Mouse (Mus musculus) Patski (cell line): ENCODE data around the gene Arfgap2. TPM values are rescaled to one million over a fixed set of nuclear protein-coding genes. Genes with fewer than 3 reads are reported as not detected.
A peak's percentile ranks its signal among the peaks of the same experiment; 100 is the strongest.

Experiments used
- ATAC-seq: fragments of 100-300 bp; one replicate; pipeline ENCODE4 v1.8.0; 2021
- CTCF ChIA-PET: fragments of 350-600 bp; sonication (Branson Sonifier 250); formaldehyde crosslinking; loops from one replicate; lab custom pipeline; 2022; ENCODE audit warnings: inconsistent platforms; lab: Charles Lee
- POLR2A ChIA-PET: fragments of 350-600 bp; sonication (Branson Sonifier 250); formaldehyde crosslinking; loops from one replicate; lab custom pipeline; 2022; ENCODE audit warnings: antibody characterized with exemption, inconsistent platforms; lab: Charles Lee
- DNase-seq: peaks from one replicate; pipeline ENCODE4 v3.0.0-alpha.2; 2011; ENCODE audit warnings: low read depth, low spot score
- H3K27me3 ChIP-seq: fragments of 371-371 bp; one replicate; pipeline ENCODE4 v1.5.1; 2021
- CTCF ChIP-seq: fragments of 100-300 bp; IDR thresholded peaks from one replicate; pipeline ENCODE4 v1.5.1; 2021
- in situ Hi-C: fragments of 300-500 bp; cut with MboI; formaldehyde crosslinking; loops from 3 replicates; pipeline ENCODE4 v1.11.1; 2018; ENCODE audit warnings: low pct_unique_long_range_greater_than_20kb, mixed read lengths
- polyA plus RNA-seq: library from polyadenylated mRNA; unstranded; gene quantifications from one replicate; pipeline ENCODE4 v1.2.3, GENCODE M21; 2021

Arfgap2 gene
- polyA plus RNA-seq, 1 experiment from 2014 or later: 71.1 TPM

- H3K27me3 ChIP-seq: no peaks in the 10 kb centered on the region
- in situ Hi-C loops: loop anchor here (5.0 kb wide), 1 partner anchor 198 kb away; no protein-coding TSS in a partner anchor
- ATAC-seq (no peak), DNase-seq (no peak)
- ChIA-PET CTCF (interaction anchor here (1.1 to 1.9 kb wide), 9 partner anchors 10 to 220 kb away, joined by 3 to 6 read pairs (median 5); no protein-coding TSS in a partner anchor), POLR2A (no interaction called here)
- TF ChIP-seq CTCF: no peak
Measured at GRCm38 (mm10) chr2:91284375-91285199, 19.8 kb downstream of the Arfgap2 start.

GRCm38 (mm10) chr2:91285885-91286505, 21.2 kb downstream of the Arfgap2 start:
- in situ Hi-C loops: no loop called here
- no peak for DNase-seq
- no peaks in the 10 kb centered on the region for H3K27me3 ChIP-seq
- ChIA-PET POLR2A (interaction anchor here (1.1 kb wide), 1 partner anchor 195 kb away, joined by 3 read pairs; no protein-coding TSS in a partner anchor), CTCF (interaction anchor here (0.9 to 1.9 kb wide), 18 partner anchors 9 to 218 kb away, joined by 3 to 6 read pairs (median 5); no protein-coding TSS in a partner anchor)
- ATAC-seq: peak; percentile 44
- TF ChIP-seq CTCF: peak; percentile 95

GRCm38 (mm10) chr2:91287563-91287962, 22.8 kb downstream of the Arfgap2 start:
- ATAC-seq (no peak), DNase-seq (no peak)
- H3K27me3 ChIP-seq: no peaks in the 10 kb centered on the region
- ChIA-PET POLR2A (no interaction called here), CTCF (interaction anchor here (1.5 kb wide), 1 partner anchor 193 kb away, joined by 4 read pairs; no protein-coding TSS in a partner anchor)
- in situ Hi-C loops: no loop called here
- no peak for TF ChIP-seq CTCF

- ChIA-PET POLR2A (interaction anchor here (0.7 kb wide), 1 partner anchor 156 kb away, joined by 3 read pairs; no protein-coding TSS in a partner anchor), CTCF (no interaction called here)
- DNase-seq: no peak
- H3K27me3 ChIP-seq: no peaks in the 10 kb centered on the region
- no peak for TF ChIP-seq CTCF
- no peak for ATAC-seq
- in situ Hi-C loops: no loop called here
Measured at GRCm38 (mm10) chr2:91291197-91292007, 26.6 kb downstream of the Arfgap2 start.

GRCm38 (mm10) chr2:91294226-91294625, 29.5 kb downstream of the Arfgap2 start:
- TF ChIP-seq CTCF: no peak
- in situ Hi-C loops: no loop called here
- H3K27me3 ChIP-seq: no peaks in the 10 kb centered on the region
- POLR2A ChIA-PET: no interaction called here
- DNase-seq: no peak
- CTCF ChIA-PET: interaction anchor here (1.1 to 1.6 kb wide), 3 partner anchors 9 to 35 kb away, joined by 4 to 6 read pairs (median 5); no protein-coding TSS in a partner anchor
- no peak for ATAC-seq

- no peak for ATAC-seq
- in situ Hi-C loops: no loop called here
- ChIA-PET POLR2A (no interaction called here), CTCF (interaction anchor here (0.9 kb wide), 1 partner anchor 185 kb away, joined by 7 read pairs; no protein-coding TSS in a partner anchor)
- no peaks in the 10 kb centered on the region for H3K27me3 ChIP-seq
- TF ChIP-seq CTCF: no peak
- DNase-seq: no peak
Measured at GRCm38 (mm10) chr2:91295895-91296294, 31.1 kb downstream of the Arfgap2 start.

GRCm38 (mm10) chr2:91299156-91299555, 34.4 kb downstream of the Arfgap2 start:
- ChIA-PET CTCF (interaction anchor here (0.8 to 2.1 kb wide), 8 partner anchors 10 to 184 kb away, joined by 3 to 7 read pairs (median 4); no protein-coding TSS in a partner anchor), POLR2A (interaction anchor here (0.6 kb wide), 1 partner anchor 709 kb away, joined by 3 read pairs; no protein-coding TSS in a partner anchor)
- TF ChIP-seq CTCF: no peak
- no peaks in the 10 kb centered on the region for H3K27me3 ChIP-seq
- ATAC-seq (peak; percentile 100), DNase-seq (peak; percentile 70)
- in situ Hi-C loops: no loop called here

GRCm38 (mm10) chr2:91300784-91301183, 36.0 kb downstream of the Arfgap2 start:
- in situ Hi-C loops: no loop called here
- TF ChIP-seq CTCF: no peak
- DNase-seq (no peak), ATAC-seq (no peak)
- ChIA-PET CTCF (interaction anchor here (1.4 kb wide), 1 partner anchor 15 kb away, joined by 3 read pairs; no protein-coding TSS in a partner anchor), POLR2A (no interaction called here)
- H3K27me3 ChIP-seq: no peaks in the 10 kb centered on the region

- DNase-seq (no peak), ATAC-seq (no peak)
- in situ Hi-C loops: no loop called here
- ChIA-PET CTCF (interaction anchor here (1.4 kb wide), 1 partner anchor 16 kb away, joined by 3 read pairs; no protein-coding TSS in a partner anchor), POLR2A (no interaction called here)
- TF ChIP-seq CTCF: no peak
- H3K27me3 ChIP-seq: no peaks in the 10 kb centered on the region
Measured at GRCm38 (mm10) chr2:91301836-91302235, 37.1 kb downstream of the Arfgap2 start.

GRCm38 (mm10) chr2:91302845-91303244, 38.1 kb downstream of the Arfgap2 start:
- TF ChIP-seq CTCF: no peak
- ChIA-PET POLR2A (no interaction called here), CTCF (no interaction called here)
- DNase-seq: no peak
- no peaks in the 10 kb centered on the region for H3K27me3 ChIP-seq
- ATAC-seq: no peak
- in situ Hi-C loops: no loop called here
